Mouse (Mus musculus) heart, postnatal 25 days (tissue): ENCODE results near the gene Shb. TPM values are rescaled to one million over a fixed set of nuclear protein-coding genes. Genes with fewer than 3 reads are reported as not detected.
"Not testable (repeated sequence)": the region's sequence is repeated elsewhere in the genome, so short reads cannot be mapped to it uniquely, and the experiment has no call there.

Experiments used
- DNase-seq: peaks from one replicate; pipeline ENCODE4 v3.0.0; 2022; ENCODE audit warnings: low spot score
- intact Hi-C: fragments of 180-260 bp; cut with DNase I; formaldehyde crosslinking; loops from one replicate; pipeline ENCODE4 v1.15.1; 2025
- total RNA-seq, 2 experiments: library from RNA; stranded (reverse); gene quantifications; 2 replicates each; pipeline ENCODE4 v1.2.3; 2021

The Shb gene
- total RNA-seq, 2 experiments from 2014 or later: 34.9 to 37.7 TPM

DNA sequence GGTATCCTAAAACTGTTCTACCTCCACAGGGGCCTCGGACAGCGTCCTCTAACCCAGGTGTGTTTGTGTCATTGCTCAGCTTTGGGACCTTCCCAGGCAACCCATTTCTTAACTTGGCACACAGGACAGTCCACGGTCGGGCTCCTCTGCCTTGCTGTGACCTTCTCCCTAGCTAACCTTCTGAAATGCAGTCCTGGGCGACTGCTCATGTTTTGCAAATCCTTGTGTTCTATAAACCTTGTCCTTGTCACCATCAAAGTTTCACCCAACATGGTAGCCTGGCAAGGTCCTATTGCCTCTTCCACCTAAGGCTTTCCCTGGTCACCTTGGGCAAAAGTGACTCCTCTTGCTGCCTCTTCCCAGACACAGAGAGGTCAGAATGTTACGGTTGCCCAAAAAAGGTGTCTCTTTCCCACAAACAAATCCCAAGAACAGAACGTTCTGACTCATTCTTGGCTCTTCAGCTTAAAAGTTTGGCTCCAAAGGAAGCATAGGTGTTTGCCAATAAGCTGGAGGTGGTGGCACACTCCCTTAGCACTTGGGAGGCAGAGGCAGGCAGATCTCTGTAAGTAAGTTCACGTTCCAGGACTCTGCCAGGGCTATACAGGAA, 121.0 kb downstream of the Shb start:
- DNase-seq: no peak
- intact Hi-C loops: no loop called here

DNA sequence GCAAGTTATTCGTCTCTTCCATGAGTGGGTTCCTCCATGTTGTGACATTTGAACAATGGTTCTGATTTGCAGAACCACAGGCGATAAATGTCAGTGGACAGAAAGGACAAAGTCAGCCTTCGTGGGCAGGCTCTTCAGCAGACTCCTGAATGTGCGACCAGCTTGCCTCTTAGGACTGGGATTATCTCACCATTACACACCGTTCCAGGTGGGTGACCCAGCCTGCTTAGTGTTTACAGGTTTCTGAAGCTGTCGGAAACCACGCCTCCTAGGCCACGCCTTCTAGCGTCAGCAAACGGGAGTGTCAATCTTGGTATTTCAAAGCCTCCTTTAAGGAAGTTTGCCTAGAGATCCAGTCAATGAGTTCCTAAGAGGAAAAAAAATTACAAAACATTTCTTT, 123.0 kb downstream of the Shb start:
- intact Hi-C loops: loop anchor here (5.0 to 10.0 kb wide), 3 partner anchors 67 to 397 kb away; partner anchors contain the start of genes Dcaf10, Exosc3, Fbxo10 and Zbtb5
- DNase-seq: peak; percentile 61

DNA sequence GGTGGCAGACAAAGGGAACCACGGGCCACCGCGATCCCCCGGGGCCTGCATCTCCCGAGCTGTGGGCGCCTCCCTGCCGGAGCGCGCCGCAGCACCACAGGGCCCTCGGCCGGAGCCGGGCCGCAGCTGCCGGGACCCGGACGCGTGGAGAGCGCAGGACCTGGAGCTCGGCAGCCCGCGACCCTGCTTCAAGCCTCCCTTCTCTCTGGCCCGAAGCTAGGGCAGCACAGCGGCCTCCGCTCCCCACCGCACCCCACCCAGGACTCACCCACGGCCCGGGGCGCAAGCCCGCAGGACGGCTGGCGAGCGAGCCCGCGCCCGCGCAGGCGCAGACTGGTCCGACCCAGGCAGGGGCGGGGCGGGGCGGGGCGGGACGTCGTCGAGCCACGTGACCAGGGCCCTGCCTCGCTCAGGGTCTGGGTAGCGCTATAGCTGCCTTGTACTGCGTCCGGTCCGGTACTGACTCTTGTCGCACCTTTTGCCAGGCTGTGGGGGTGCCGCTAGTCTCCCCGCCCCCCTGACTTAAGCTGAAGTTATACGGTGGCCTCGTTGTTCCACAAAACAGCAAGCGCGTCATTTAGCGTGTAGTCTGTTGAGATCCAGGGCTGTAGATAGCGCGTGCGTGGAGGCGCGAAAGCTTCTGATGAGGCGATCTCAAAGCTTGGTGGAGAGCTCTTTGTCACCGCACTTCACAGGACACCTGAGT, 123.7 kb downstream of the Shb start, which contains the start of gene Slc25a51:
Gene Slc25a51, minus strand, starts transcription at position 340 of the 706 bp plus-strand sequence.
- intact Hi-C loops: loop anchor here (5.0 to 10.0 kb wide), 3 partner anchors 66 to 396 kb away; partner anchors contain the start of genes Dcaf10, Exosc3, Fbxo10 and Zbtb5
- peak; percentile 79 for DNase-seq

DNA sequence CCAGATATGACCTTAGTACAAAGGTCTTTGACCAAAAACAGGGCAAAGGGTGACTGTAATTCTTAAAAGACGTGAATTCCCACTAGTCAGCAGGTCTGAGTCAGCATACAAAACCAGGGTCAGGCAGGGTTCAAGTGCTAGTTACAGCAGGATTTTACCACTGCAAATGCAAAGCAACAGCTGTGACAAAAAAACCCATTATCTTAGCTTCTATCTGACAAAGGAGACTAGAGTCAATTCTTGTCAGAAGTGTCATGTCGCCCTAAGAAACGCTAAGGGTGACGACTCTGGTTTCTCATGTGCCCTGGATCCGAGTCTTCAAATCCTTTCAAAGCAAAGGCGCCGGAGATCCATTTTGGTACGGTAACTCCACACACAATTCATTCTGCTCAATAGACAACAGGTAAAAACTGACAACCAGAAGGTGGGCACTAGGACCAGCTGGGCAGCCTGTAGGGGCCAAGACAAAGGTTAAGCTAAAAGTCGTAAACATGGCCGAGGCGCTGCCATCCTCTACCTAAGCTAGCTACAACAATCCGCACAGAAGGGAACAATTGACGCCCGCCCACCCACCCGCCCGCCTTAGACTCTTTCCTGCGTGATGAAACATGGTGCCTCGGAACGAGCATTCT, 124.5 kb downstream of the Shb start:
- no peak for DNase-seq
- intact Hi-C loops: loop anchor here (5.0 to 10.0 kb wide), 3 partner anchors 66 to 396 kb away; partner anchors contain the start of genes Dcaf10, Exosc3, Fbxo10 and Zbtb5

DNA sequence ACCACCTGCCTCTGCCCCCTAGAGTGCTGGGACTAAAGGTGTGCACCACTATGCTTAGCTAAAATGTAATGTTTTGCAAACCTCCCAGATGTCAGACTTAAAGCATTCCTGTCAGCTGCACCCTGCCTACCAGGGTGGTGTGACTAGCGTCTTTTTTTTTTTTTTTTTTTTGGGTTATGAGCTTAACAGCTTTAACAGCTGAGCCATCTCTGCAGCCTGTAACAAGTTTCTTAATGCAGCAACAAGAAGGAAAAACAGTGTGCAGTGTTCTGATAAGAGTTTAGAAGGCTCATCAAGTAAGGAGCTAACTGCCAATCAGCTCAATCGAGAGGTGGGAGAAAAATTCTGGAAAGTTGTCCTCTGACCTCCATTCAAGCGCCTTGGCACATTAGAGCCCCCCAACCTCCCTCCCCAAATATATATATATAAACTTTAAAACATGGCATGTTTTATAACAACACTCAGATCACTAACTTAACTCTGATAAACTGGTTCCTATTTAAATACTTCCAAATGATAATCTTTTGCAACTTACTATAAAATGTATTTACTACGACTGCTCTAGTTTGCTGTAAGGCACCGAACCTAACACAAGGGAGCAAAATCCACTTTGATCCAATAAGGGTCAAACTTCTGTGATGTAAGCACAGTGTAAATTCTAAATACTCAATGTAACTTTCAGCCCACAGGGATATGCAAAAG, 125.1 kb downstream of the Shb start:
- no peak for DNase-seq
- intact Hi-C loops: loop anchor here (5.0 to 10.0 kb wide), 3 partner anchors 65 to 395 kb away; partner anchors contain the start of genes Dcaf10, Exosc3, Fbxo10 and Zbtb5

DNA sequence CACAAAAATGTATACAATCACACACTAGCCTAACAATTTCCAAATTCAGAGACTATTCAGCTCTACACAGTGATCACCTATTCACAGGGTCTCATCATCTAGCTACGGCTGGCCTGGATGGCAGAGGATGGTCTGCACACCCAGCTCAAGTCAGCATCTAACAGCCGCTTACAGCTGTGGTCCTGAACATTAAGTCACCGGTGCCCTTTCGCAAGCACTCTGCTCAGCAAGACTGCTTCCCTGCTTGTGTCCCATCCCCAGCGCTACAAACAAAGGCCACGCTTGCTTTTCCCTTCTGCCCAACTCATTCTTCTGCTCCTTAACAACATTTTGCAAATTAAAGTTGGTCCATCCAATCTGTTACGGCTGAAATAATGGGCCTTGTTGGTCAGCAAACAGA, 125.9 kb downstream of the Shb start:
- DNase-seq: no peak
- intact Hi-C loops: loop anchor here (5.0 to 10.0 kb wide), 3 partner anchors 64 to 394 kb away; partner anchors contain the start of genes Dcaf10, Exosc3, Fbxo10 and Zbtb5

DNA sequence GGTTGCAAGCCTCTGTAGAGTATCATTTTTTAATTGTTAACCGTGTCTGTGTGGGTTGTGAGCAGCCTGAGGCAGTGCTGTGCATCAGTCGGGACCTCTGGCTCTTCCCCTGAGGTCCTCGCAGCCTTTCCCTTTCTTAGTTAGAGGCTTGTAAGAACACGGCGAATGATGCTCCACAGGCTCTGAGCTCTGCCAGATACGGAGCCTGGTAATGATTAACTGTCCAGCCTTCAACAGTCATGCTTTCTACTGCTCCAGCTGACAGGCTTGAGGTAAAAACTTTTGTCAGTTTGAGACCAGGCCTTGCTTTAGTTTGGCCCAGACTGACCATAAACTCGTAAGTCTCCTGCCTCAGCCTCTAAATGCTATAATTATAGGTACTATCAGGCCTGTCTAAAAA, 127.0 kb downstream of the Shb start:
- no peak for DNase-seq
- intact Hi-C loops: loop anchor here (5.0 to 10.0 kb wide), 3 partner anchors 63 to 393 kb away; partner anchors contain the start of genes Dcaf10, Exosc3, Fbxo10 and Zbtb5

DNA sequence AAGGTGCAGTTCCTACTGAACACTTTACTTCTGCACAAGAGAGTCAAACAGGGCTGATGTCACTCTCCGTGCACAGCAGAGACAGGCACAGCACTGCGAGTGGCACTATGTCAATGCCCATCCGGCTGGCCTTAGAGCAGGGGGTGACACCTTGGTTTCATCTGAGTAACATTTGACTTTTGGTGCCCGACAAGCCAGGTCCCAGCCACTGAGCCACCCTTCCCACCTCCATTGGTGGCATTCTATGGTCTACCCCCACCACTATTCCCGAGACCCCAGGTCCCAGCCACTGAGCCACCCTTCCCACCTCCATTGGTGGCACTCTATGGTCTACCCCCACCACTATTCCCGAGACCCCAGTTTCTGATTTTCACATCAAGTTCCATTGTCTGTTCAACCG, 128.2 kb downstream of the Shb start:
- intact Hi-C loops: loop anchor here (10.0 kb wide), 1 partner anchor 319 kb away; the partner anchor contains the start of gene Fbxo10

DNA sequence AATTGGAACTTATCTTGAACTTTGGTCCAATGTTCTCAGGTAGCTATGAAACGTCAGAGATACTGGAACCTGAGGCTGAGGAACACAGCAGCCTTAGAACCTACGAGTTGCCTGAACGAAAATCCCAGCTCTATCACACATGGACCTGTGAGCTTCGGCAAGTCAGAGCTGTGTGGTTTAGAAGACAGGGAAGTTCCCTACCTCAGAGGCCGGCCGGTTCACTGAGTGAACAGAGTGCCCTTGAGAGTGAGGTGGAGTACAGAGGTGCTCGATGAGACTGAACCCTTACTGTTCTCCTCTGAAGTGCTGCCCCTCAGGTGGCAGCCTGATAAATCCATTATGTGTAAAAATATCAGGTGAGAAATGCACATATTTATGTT, 128.8 kb downstream of the Shb start:
- intact Hi-C loops: loop anchor here (10.0 kb wide), 1 partner anchor 319 kb away; the partner anchor contains the start of gene Fbxo10
- no peak for DNase-seq

More for the DNA sequence above, 128.2 kb downstream of the Shb start:
- no peak for DNase-seq

DNA sequence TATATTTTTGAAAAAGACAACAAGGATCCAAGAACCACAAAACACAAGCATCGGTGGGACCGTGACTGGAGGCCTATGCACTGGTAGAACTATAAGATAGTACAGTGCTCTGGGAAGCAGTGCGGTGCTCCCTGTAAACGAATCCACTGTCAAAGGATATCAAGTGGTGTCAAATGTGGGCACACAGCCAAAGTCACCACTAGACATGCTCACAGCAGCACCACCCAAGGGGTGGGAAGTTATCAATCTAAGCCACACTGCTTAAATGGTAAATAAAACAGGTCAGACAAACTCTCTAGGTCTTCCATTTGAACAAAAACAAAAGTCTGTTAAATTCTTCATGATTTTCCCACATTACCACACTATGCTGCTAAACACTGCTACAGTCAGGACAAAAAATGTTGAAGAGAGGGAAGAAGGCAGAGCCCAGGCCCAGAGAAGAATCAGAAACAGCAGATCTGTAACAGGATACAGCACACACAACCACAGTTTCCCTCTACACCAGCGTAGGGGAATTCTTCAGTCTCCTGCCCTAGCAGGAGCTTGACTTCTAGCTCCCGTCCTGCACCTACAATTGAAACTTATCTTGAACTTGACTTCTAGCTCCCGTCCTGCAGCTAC, 129.3 kb downstream of the Shb start:
- DNase-seq: no peak
- intact Hi-C loops: loop anchor here (10.0 kb wide), 1 partner anchor 318 kb away; the partner anchor contains the start of gene Fbxo10

DNA sequence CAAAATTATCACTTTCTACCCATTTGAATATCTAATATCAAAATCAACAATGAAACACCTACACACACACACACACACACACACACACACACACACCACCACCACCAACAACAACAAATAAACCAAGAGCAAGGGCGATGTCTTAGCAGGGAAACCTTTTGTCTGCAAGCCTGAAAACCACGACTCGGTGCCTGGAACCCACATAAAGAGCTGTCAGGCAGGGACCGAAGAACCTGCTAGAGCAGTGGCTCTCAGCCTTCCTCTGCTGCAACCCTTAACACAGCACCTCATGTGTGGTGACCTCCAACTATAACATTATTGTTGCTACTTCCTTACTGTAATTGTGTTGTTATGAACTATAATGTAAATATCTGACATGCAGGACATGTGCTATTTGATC, 130.0 kb downstream of the Shb start:
- intact Hi-C loops: loop anchor here (10.0 kb wide), 1 partner anchor 317 kb away; the partner anchor contains the start of gene Fbxo10
- DNase-seq: no peak

DNA sequence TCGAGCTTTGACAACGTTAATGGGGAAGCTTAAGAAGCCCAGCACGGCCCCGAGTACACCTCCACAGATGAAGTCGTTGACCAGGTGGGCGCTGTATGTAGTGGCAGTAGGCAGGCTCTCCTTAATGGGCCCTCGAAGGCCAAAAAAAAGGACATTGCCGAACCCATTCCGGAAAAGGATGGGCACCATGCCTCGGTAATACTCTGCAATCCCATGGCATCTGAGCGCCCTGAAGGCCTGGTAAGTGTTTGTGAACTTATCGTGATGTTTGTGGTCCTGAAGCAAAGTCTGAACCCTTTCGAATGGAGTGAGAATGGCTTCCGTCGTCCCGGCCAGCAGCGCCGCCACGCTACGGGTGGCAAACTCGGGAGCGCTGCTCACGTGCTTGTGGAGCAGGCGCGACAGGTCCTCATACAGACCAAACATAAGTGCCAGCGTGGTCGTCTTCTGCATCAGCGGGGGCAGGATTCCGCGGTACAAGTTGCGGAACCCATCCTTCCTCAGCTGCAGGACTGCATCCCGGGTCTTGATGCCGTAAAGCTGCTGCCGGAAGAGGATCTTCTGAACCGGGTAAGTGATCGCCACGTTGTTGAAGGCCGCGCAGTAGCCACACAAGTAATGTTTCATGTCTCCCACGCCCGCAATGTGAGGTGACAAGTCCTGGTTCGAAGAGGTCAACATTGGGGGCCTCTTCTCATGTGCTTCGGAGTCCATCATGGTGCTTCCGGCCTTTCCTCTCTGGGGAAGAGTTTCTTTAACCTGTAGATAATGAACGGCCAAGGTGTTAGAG, 132.7 kb downstream of the Shb start:
- intact Hi-C loops: loop anchor here (10.0 kb wide), 1 partner anchor 315 kb away; the partner anchor contains the start of gene Fbxo10
- no peak for DNase-seq

DNA sequence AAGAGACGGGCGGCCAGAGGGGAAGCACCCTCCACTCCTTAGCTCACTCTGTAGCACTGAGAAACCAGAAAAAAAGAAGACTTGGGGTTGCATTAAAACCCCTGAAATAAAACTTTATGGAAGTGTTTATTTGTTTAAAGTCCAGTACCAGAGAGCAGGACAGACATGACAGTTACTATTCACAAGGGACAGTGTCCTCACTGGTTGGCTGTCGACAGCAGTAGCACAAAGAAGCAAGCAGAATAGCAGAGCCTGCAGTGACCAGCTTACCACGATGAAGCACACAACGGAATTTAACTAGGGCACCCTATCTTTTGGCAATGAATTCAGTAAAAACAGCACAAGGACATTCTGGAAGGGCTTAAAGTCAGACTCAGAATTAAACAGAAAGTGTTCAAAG, 134.0 kb downstream of the Shb start:
- DNase-seq, intact Hi-C loops: not testable (repeated sequence)

DNA sequence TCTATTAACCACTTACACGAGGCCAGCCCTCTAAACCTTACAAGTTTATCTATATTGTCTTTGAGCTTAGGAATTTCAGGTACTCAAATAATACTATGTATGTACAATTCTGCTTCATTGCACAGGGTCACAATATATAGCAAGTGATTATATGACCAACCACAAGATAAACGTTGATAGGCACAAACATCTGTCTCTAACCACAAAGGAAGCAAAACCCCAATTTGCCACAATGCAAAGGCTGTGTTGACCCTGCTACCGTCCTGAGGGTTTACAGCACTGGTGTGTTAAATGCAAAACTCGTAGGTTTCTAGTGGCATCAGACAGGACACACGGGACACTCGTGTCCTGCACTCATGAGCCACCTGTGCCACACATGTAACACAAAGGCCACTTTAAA, 136.1 kb downstream of the Shb start:
- intact Hi-C loops, DNase-seq: not testable (repeated sequence)

DNA sequence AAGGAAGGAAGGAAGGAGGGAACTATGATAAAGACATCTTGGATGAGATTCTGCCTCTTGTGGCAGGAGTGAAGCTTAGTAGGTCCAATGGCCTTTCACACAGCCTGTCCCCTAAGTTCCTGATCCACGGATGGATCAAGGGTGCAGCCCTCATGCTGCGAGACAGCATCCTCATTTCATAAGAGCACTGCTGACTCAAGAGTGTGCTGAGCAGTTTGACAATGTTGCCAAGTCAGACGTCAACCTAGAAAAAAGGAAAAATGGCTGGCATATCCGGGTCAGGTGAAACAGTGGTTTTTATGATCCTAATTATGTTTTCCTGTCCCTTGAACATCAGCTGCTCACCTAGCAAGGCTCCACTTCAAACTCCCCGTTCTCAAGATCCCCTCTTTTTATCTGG, 138.6 kb downstream of the Shb start:
- DNase-seq: no peak
- intact Hi-C loops: no loop called here

DNA sequence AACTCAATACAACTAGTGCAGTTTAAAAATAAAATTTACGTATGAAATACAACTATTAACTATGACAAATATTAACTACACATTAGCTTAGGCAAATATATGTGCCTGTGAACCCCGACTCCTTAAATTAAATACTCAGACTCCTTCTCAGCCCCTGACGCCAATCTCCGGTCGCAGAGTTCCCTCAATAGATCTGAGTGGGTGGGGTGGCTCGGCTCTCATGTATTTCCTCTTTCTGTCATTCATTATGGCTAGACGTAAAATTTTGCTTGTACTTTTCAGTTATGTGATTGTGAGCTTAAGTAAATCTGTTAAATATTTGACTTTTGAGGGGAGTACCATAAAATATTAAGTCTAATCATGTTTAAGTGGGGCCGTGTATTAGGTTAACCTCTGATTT, 139.3 kb downstream of the Shb start:
- intact Hi-C loops: no loop called here
- DNase-seq: no peak

DNA sequence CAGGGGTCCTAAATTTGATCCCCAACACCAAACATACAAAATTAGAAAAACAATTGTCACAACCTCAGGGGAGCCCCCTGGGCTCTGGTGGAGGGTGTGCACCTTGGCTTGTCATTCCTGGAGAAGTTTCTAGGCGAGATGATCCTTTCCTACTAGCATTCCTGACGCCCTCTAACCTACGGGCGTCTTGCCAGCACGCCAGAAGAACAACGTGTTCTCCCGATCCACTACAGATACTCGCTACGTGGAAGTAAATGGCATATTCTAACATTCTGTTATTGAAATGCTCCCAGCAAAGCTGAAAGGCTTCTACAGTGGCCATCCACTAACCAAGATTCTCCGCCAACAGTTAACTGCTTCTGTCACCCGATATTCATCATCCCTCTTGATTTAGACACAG, 139.7 kb downstream of the Shb start:
- no peak for DNase-seq
- intact Hi-C loops: no loop called here

DNA sequence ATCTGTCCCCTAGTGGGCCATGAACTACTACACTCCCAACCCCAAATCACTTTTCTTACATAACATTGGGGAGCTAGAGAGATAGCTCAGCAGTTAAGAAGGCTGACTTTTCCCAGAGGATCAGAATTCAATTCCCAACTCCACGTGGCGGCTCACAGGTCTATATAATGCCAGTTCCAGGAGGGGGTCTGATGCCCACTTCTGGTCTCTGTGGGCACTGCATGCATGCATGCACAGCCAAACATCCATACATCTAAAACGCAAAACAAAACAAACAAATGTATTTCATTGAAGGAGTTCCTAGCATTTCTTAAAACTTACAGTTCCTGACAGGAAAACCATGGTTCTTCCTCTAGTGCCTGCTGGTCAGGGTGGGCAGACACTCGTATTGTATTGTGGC, 140.2 kb downstream of the Shb start:
- intact Hi-C loops: no loop called here
- DNase-seq: no peak
